Mouse (Mus musculus) ES-Bruce4 (cell line): ENCODE data around the gene Hdgfl2.

Experiments used
- CTCF ChIP-seq: IDR thresholded peaks from one replicate; pipeline ENCODE4 v1.8.1; 2011; ENCODE audit warnings: low read depth, low read length
- POLR2A ChIP-seq: IDR thresholded peaks from one replicate; pipeline ENCODE4 v1.8.1; 2011; ENCODE audit warnings: low read length; ENCODE audit not compliant: insufficient read depth

- TF ChIP-seq CTCF (no peak), POLR2A (no peak)
Measured at GRCm38 (mm10) chr17:56092794-56093193, 13.4 kb downstream of the Hdgfl2 start.
